Mouse (Mus musculus): ENCODE results near the gene AC124108.1.

Gene AC124108.1

GRCm38 (mm10) chr1:132200562-132201510 lies 9.6 kb downstream of the AC124108.1 start:
- in situ Hi-C loops (cut with MseI, MboI) = no loop called here

GRCm38 (mm10) chr1:132201511-132201860 lies 10.2 kb downstream of the AC124108.1 start:
- in situ Hi-C loops (cut with MseI, MboI) = no loop called here

GRCm38 (mm10) chr1:132201936-132202335 lies 10.7 kb downstream of the AC124108.1 start:
- in situ Hi-C loops (cut with MseI, MboI) = no loop called here

- in situ Hi-C loops (cut with MseI, MboI) = no loop called here
Measured at GRCm38 (mm10) chr1:132202771-132203170, 11.5 kb downstream of the AC124108.1 start.

GRCm38 (mm10) chr1:132205958-132206357 lies 14.7 kb downstream of the AC124108.1 start:
- in situ Hi-C loops (cut with MseI, MboI) = loop anchor here in 1 of 2 experiments (5.0 kb wide), 1 partner anchor 39 kb away; no protein-coding TSS in a partner anchor

- in situ Hi-C loops (cut with MseI, MboI) = loop anchor here in 1 of 2 experiments (5.0 kb wide), 1 partner anchor 40 kb away; no protein-coding TSS in a partner anchor
Measured at GRCm38 (mm10) chr1:132206828-132207227, 15.6 kb downstream of the AC124108.1 start.

GRCm38 (mm10) chr1:132208154-132208553 lies 16.9 kb downstream of the AC124108.1 start:
- in situ Hi-C loops (cut with MseI, MboI) = loop anchor here in 1 of 2 experiments (5.0 kb wide), 1 partner anchor 41 kb away; no protein-coding TSS in a partner anchor

- in situ Hi-C loops (cut with MseI, MboI) = loop anchor here in 1 of 2 experiments (5.0 kb wide), 1 partner anchor 42 kb away; no protein-coding TSS in a partner anchor
Measured at GRCm38 (mm10) chr1:132209400-132209799, 18.1 kb downstream of the AC124108.1 start.

GRCm38 (mm10) chr1:132210922-132211321 lies 19.7 kb downstream of the AC124108.1 start:
- in situ Hi-C loops (cut with MseI, MboI) = loop anchor here in 1 of 2 experiments (5.0 kb wide), 1 partner anchor 44 kb away; no protein-coding TSS in a partner anchor

- in situ Hi-C loops (cut with MseI, MboI) = loop anchor here in 1 of 2 experiments (5.0 kb wide), 1 partner anchor 44 kb away; no protein-coding TSS in a partner anchor
Measured at GRCm38 (mm10) chr1:132211672-132212071, 20.4 kb downstream of the AC124108.1 start.

- in situ Hi-C loops (cut with MseI, MboI) = loop anchor here in 1 of 2 experiments (5.0 kb wide), 1 partner anchor 45 kb away; no protein-coding TSS in a partner anchor
Measured at GRCm38 (mm10) chr1:132212218-132212617, 21.0 kb downstream of the AC124108.1 start.

GRCm38 (mm10) chr1:132213076-132213475 lies 21.8 kb downstream of the AC124108.1 start:
- in situ Hi-C loops (cut with MseI, MboI) = loop anchor here in 1 of 2 experiments (5.0 kb wide), 1 partner anchor 46 kb away; no protein-coding TSS in a partner anchor

GRCm38 (mm10) chr1:132216276-132216675 lies 25.0 kb downstream of the AC124108.1 start:
- in situ Hi-C loops (cut with MseI, MboI) = no loop called here

GRCm38 (mm10) chr1:132221627-132222026 lies 30.4 kb downstream of the AC124108.1 start:
- in situ Hi-C loops (cut with MseI, MboI) = no loop called here

- in situ Hi-C loops (cut with MseI, MboI) = no loop called here
Measured at GRCm38 (mm10) chr1:132222166-132222565, 30.9 kb downstream of the AC124108.1 start.

GRCm38 (mm10) chr1:132226297-132227080 lies 35.2 kb downstream of the AC124108.1 start:
- in situ Hi-C loops (cut with MseI, MboI) = no loop called here

GRCm38 (mm10) chr1:132229667-132230066 lies 38.4 kb downstream of the AC124108.1 start, which contains the start of gene Gm10188:
Gene Gm10188, minus strand, starts transcription at chr1:132229767.
- in situ Hi-C loops (cut with MseI, MboI) = no loop called here

- in situ Hi-C loops (cut with MseI, MboI) = no loop called here
Measured at GRCm38 (mm10) chr1:132231470-132232274, 40.4 kb downstream of the AC124108.1 start.

- in situ Hi-C loops (cut with MseI, MboI) = no loop called here
Measured at GRCm38 (mm10) chr1:132233566-132233965, 42.3 kb downstream of the AC124108.1 start.

GRCm38 (mm10) chr1:132234757-132235273 lies 43.6 kb downstream of the AC124108.1 start:
- in situ Hi-C loops (cut with MseI, MboI) = no loop called here
